ENCODE assay signal across 24 mouse cellular contexts in the genomic region with DNA sequence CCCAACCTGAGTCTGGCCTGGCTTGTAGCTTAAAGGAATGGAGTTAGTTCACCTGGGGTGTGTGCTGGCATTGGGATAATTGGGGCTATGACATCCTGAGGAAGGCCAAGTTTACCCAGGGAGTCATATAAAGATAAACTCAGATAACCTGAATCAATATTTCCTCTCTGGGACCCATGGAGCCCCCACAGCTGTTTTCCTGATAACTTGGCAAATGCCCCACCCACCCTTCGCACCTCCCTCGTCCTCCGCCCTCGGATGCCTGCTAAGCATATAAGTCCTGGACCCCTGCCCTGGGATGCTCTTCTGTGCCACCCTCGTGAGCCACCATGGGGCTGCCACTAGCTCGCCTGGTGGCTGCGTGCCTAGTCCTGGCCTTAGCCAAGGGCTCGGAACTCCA. TPM values are rescaled to one million over a fixed set of nuclear protein-coding genes. Genes with fewer than 3 reads are reported as not detected.
DNase-seq lines count a peak whose midpoint lies in the region; ATAC-seq and TF ChIP-seq lines count a peak whose summit lies in the region.
"Had no signal": no experiment of that assay in that cellular context is flagged by ENCODE, and none has a peak within 500 bp of the region (broad histone marks: within the 10 kb centered on the region; RNA-seq: fewer than 3 reads in every experiment).

TSS of gene Muc2 (plus strand) at position 301 of the 400 bp plus-strand sequence.

- H3K9ac ChIP-seq in kidney, embryonic 14.5 days (ENCODE audit: low read depth, low read length): no peak within 1 kb of the TSS
- no peak within 1 kb of the TSS for H3K9ac ChIP-seq in intestine, embryonic 15.5 days
- H3K9ac ChIP-seq in intestine, postnatal 0 days (ENCODE audit: low read depth, low read length): no peak within 1 kb of the TSS
- no peak within 1 kb of the TSS for H3K9ac ChIP-seq in forebrain, embryonic 15.5 days (replicated peaks)
- H3K9ac ChIP-seq: embryonic facial prominence, embryonic 12.5 days; forebrain, embryonic 13.5 days had no signal

- H3K27me3 ChIP-seq in kidney, embryonic 14.5 days (ENCODE audit: control insufficient read depth, insufficient read depth, low read length): no peaks in the 10 kb centered on the region
- H3K27me3 ChIP-seq in intestine, embryonic 15.5 days (replicated peaks): peaks cover 41% of the 10 kb centered on the region
- peaks cover 4% of the 10 kb centered on the region; the same call in 1 of the 2 replicates for H3K27me3 ChIP-seq in intestine, postnatal 0 days (replicated peaks; ENCODE audit: control insufficient read depth, insufficient read depth, low read length)
- no peaks in the 10 kb centered on the region for H3K27me3 ChIP-seq in small intestine, adult 2 months (ENCODE audit: control insufficient read depth, insufficient read depth, low read length)
- H3K27me3 ChIP-seq in forebrain, embryonic 15.5 days: no peaks in the 10 kb centered on the region
- H3K27me3 ChIP-seq: forebrain, embryonic 13.5 days had no signal

- peak; percentile 4 for DNase-seq in kidney, postnatal 10 days
- no peak for DNase-seq in left cerebral cortex, postnatal 14 days (ENCODE audit: low spot score in 2 of 2)
- DNase-seq: adrenal gland, adult 8-10 months; adrenal gland, postnatal 14 days; adrenal gland, postnatal 36 days; B cell, adult 2 months; cerebellum, adult 11-12 months; cerebellum, adult 2 months; cerebellum, adult 9-10 months; cerebellum, postnatal 10 days; cerebellum, postnatal 25 days had no signal

- no peaks in the 10 kb centered on the region for H3K36me3 ChIP-seq in kidney, embryonic 14.5 days (ENCODE audit: control insufficient read depth, insufficient read depth, low read length)
- H3K36me3 ChIP-seq in intestine, embryonic 15.5 days: no peaks in the 10 kb centered on the region
- no peaks in the 10 kb centered on the region for H3K36me3 ChIP-seq in intestine, postnatal 0 days (ENCODE audit: control insufficient read depth, insufficient read depth)
- H3K36me3 ChIP-seq in small intestine, adult 2 months (ENCODE audit: control insufficient read depth, insufficient read depth, low read length): no peaks in the 10 kb centered on the region
- no peaks in the 10 kb centered on the region for H3K36me3 ChIP-seq in forebrain, embryonic 15.5 days
- H3K36me3 ChIP-seq: embryonic facial prominence, embryonic 10.5 days; embryonic facial prominence, embryonic 12.5 days; G1E had no signal

- 82% methylated on average over 8 of the region's 8 CpGs for WGBS in kidney, embryonic 14.5 days
- WGBS in intestine, embryonic 15.5 days: 54% methylated on average over 8 of the region's 8 CpGs
- WGBS in intestine, postnatal 0 days: 53% methylated on average over 8 of the region's 8 CpGs
- 38% methylated on average over 8 of the region's 8 CpGs for WGBS in small intestine, adult 2 months
- 87% methylated on average over 8 of the region's 8 CpGs for WGBS in forebrain, embryonic 15.5 days

- TF ChIP-seq POLR2A in small intestine, adult 2 months (IDR thresholded peaks at IDR 0.05; ENCODE audit: low read depth, low read length): peak; percentile 21; the same call in 1 of the 2 replicates

- 0 out of 2 replicates have a peak, but pooled peaks cover 8% of the 10 kb centered on the region for H3K4me1 ChIP-seq in kidney, embryonic 14.5 days (ENCODE audit: control insufficient read depth, insufficient read depth, low read length)
- no peaks in the 10 kb centered on the region for H3K4me1 ChIP-seq in intestine, embryonic 15.5 days (replicated peaks)
- H3K4me1 ChIP-seq in intestine, postnatal 0 days (replicated peaks; ENCODE audit: control insufficient read depth, insufficient read depth, low read length): no peaks in the 10 kb centered on the region
- H3K4me1 ChIP-seq in small intestine, adult 2 months (ENCODE audit: control insufficient read depth, insufficient read depth, insufficient read length, low read length): peaks cover 2% of the 10 kb centered on the region; the same call in 1 of the 2 replicates
- H3K4me1 ChIP-seq in forebrain, embryonic 15.5 days: no peaks in the 10 kb centered on the region
- H3K4me1 ChIP-seq: embryonic facial prominence, embryonic 12.5 days; forebrain, embryonic 13.5 days had no signal

- intact Hi-C loops in left cerebral cortex, postnatal 14 days (cut with DNase I): no loop called here

- no peak for ATAC-seq in kidney, embryonic 14.5 days (ENCODE audit: low FRiP score, low TSS enrichment)
- peak; percentile 22; the same call in 1 of the 2 replicates for ATAC-seq in intestine, embryonic 15.5 days
- no peak; the same call in 1 of the 2 replicates for ATAC-seq in intestine, postnatal 0 days
- ATAC-seq in forebrain, embryonic 15.5 days (replicated peaks): no peak
- ATAC-seq: activated CD4-positive, CD25-positive, alpha-beta regulatory T cell, adult 4 months; CD4-positive, CD25-positive, alpha-beta regulatory T cell, adult 4 months; forebrain, embryonic 13.5 days; Patski had no signal

- H3K4me3 ChIP-seq in kidney, embryonic 14.5 days (ENCODE audit: low read length): no peak within 1 kb of the TSS
- no peak within 1 kb of the TSS; the same call in 1 of the 2 replicates for H3K4me3 ChIP-seq in intestine, embryonic 15.5 days (replicated peaks)
- H3K4me3 ChIP-seq in intestine, postnatal 0 days (ENCODE audit: low read depth, low read length): no peak within 1 kb of the TSS
- peak within 1 kb of the TSS; percentile 38 for H3K4me3 ChIP-seq in small intestine, adult 2 months (ENCODE audit: low read depth, low read length)
- H3K4me3 ChIP-seq in forebrain, embryonic 15.5 days: no peak within 1 kb of the TSS
- H3K4me3 ChIP-seq: embryonic facial prominence, embryonic 10.5 days; embryonic facial prominence, embryonic 12.5 days; forebrain, embryonic 13.5 days had no signal

- no peaks in the 10 kb centered on the region for H3K9me3 ChIP-seq in kidney, embryonic 14.5 days (ENCODE audit: control insufficient read depth, low read length)
- H3K9me3 ChIP-seq in intestine, embryonic 15.5 days: no peaks in the 10 kb centered on the region
- H3K9me3 ChIP-seq in intestine, postnatal 0 days (ENCODE audit: control insufficient read depth): no peaks in the 10 kb centered on the region
- H3K9me3 ChIP-seq in forebrain, embryonic 15.5 days: no peaks in the 10 kb centered on the region
- H3K9me3 ChIP-seq: embryonic facial prominence, embryonic 10.5 days; embryonic facial prominence, embryonic 12.5 days; forebrain, embryonic 13.5 days; G1E had no signal

- H3K27ac ChIP-seq in kidney, embryonic 14.5 days (ENCODE audit: low read depth, low read length): no peak within 1 kb of the TSS
- no peak within 1 kb of the TSS for H3K27ac ChIP-seq in intestine, embryonic 15.5 days
- H3K27ac ChIP-seq in intestine, postnatal 0 days (ENCODE audit: low read depth, low read length): no peak within 1 kb of the TSS
- H3K27ac ChIP-seq in small intestine, adult 2 months (ENCODE audit: insufficient read depth, low read depth, low read length): peak within 1 kb of the TSS; percentile 40; the same call in 1 of the 2 replicates
- H3K27ac ChIP-seq in forebrain, embryonic 15.5 days (replicated peaks): no peak within 1 kb of the TSS
- H3K27ac ChIP-seq: embryonic facial prominence, embryonic 10.5 days; embryonic facial prominence, embryonic 12.5 days; forebrain, embryonic 13.5 days had no signal

- no peak within 1 kb of the TSS for H3K4me2 ChIP-seq in kidney, embryonic 14.5 days (replicated peaks; ENCODE audit: low read depth, low read length)
- H3K4me2 ChIP-seq in intestine, embryonic 15.5 days (replicated peaks): no peak within 1 kb of the TSS
- no peak within 1 kb of the TSS for H3K4me2 ChIP-seq in intestine, postnatal 0 days (replicated peaks; ENCODE audit: low read depth)
- no peak within 1 kb of the TSS for H3K4me2 ChIP-seq in forebrain, embryonic 15.5 days (replicated peaks)
- H3K4me2 ChIP-seq: embryonic facial prominence, embryonic 12.5 days; forebrain, embryonic 13.5 days had no signal

- no peak for TF ChIP-seq CTCF in intestine, postnatal 0 days (IDR thresholded peaks at IDR 0.05; ENCODE audit: low read depth)
- no peak for TF ChIP-seq CTCF in small intestine, adult 2 months (IDR thresholded peaks at IDR 0.05; ENCODE audit: extremely low read depth, insufficient read length, insufficient replicate concordance, low read depth, low read length)

RNA-seq across cellular contexts. Expression of gene Muc2, which starts in this region (rescaled TPM):
- 0.14 and 0.61 TPM in 2 replicates for polyA plus RNA-seq in kidney, embryonic 14.5 days (2014; fragmentation: Nextera tagmentation; extraction: Ambion mirVana)
- polyA plus RNA-seq in intestine, embryonic 15.5 days (2015; fragmentation: Nextera tagmentation; extraction: Ambion mirVana): 9.4 and 16.7 TPM in 2 replicates
- polyA plus RNA-seq in intestine, postnatal 0 days (2015; fragmentation: Nextera tagmentation; extraction: Ambion mirVana): 167 and 175 TPM in 2 replicates
- 453 and 2,633 TPM in 2 replicates for polyA plus RNA-seq in small intestine, adult 2 months (2012; rRNA removed)
- 0.06 and 0.15 TPM in 2 replicates for polyA plus RNA-seq in forebrain, embryonic 15.5 days (2015; fragmentation: Nextera tagmentation; extraction: Ambion mirVana)
- under 1 TPM; 0.55 to 0.70 TPM for total RNA-seq in left cerebral cortex, postnatal 14 days (2021)
- total RNA-seq: CH12.LX had no signal
- polyA plus RNA-seq: activated CD4-positive, CD25-positive, alpha-beta regulatory T cell, adult 4 months; CD4-positive, CD25-positive, alpha-beta regulatory T cell, adult 4 months; G1E had no signal
